Mouse (Mus musculus) liver, embryonic 12.5 days (tissue): ENCODE results near the gene Rbfox1. TPM values are rescaled to one million over a fixed set of nuclear protein-coding genes. Genes with fewer than 3 reads are reported as not detected.
A peak's percentile ranks its signal among the peaks of the same experiment; 100 is the strongest.

ENCODE experiments used
- ATAC-seq: fragments of 200-750 bp; cut with Nextera tagmentation; 2 replicates; pipeline ENCODE4 v1.8.0; 2017; ENCODE audit warnings: moderate number of reproducible peaks, mild to moderate bottlenecking, moderate library complexity
- H3K27ac ChIP-seq: fragments of 300-500 bp; sonication (generic); 2 replicates; pipeline ENCODE4 v1.5.1; 2016; ENCODE audit warnings: mild to moderate bottlenecking
- H3K27me3 ChIP-seq: fragments of 300-500 bp; sonication (generic); replicated peaks from 2 replicates; pipeline ENCODE4 v1.6.1; 2016; ENCODE audit warnings: mild to moderate bottlenecking, moderate library complexity
- H3K36me3 ChIP-seq: fragments of 300-500 bp; sonication (generic); 2 replicates; pipeline ENCODE4 v1.6.1; 2016; ENCODE audit warnings: mild to moderate bottlenecking, moderate library complexity
- H3K4me1 ChIP-seq: fragments of 300-500 bp; sonication (generic); 2 replicates; pipeline ENCODE4 v1.6.1; 2016
- H3K4me2 ChIP-seq: fragments of 300-500 bp; sonication (generic); 2 replicates; pipeline ENCODE4 v1.6.1; 2016; ENCODE audit warnings: mild to moderate bottlenecking, moderate library complexity
- H3K4me3 ChIP-seq: fragments of 300-500 bp; sonication (generic); 2 replicates; pipeline ENCODE4 v1.5.1; 2016; ENCODE audit warnings: mild to moderate bottlenecking, moderate library complexity
- H3K9ac ChIP-seq: fragments of 300-500 bp; sonication (generic); 2 replicates; pipeline ENCODE4 v1.6.1; 2016; ENCODE audit warnings: mild to moderate bottlenecking, moderate library complexity
- H3K9me3 ChIP-seq: fragments of 300-500 bp; sonication (generic); replicated peaks from 2 replicates; pipeline ENCODE4 v1.6.1; 2016; ENCODE audit warnings: mild to moderate bottlenecking, moderate library complexity
- WGBS: fragments of 180-500 bp; shearing (Covaris S2); methylation state at CpG from one replicate; pipeline ENCODE4 v1.1.7; 2016; ENCODE audit not compliant: insufficient replicate concordance; 5-methylcytosine and 5-hydroxymethylcytosine counted together
- polyA plus RNA-seq: library from polyadenylated mRNA; unstranded; fragments of >200 nt; fragmentation: Nextera tagmentation; extraction: Ambion mirVana; gene quantifications from 2 replicates; pipeline ENCODE4 v1.2.1, GENCODE M21; 2016

Gene Rbfox1
- polyA plus RNA-seq, 1 experiment from 2014 or later, result 0.21 TPM

GRCm38 (mm10) chr16:7049162-7049971, 1164.2 kb downstream of the Rbfox1 start:
- Histone ChIP-seq H3K4me1 (0 out of 2 replicates have a peak, but pooled peaks cover 4% of the 10 kb centered on the region), H3K4me3 (no peak overlapping the region; the same call in 1 of the 2 replicates), H3K27me3 (no peaks in the 10 kb centered on the region), H3K27ac (no peak overlapping the region), H3K9ac (no peak overlapping the region), H3K9me3 (no peaks in the 10 kb centered on the region), H3K4me2 (peak overlapping the region; percentile 34), H3K36me3 (no peaks in the 10 kb centered on the region)
- WGBS, result 16% methylated on average over 18 of the region's 18 CpGs
- ATAC-seq, result no peak

GRCm38 (mm10) chr16:7050945-7051344, 1165.8 kb downstream of the Rbfox1 start:
- Histone ChIP-seq H3K9ac (no peak overlapping the region), H3K27ac (no peak overlapping the region), H3K27me3 (no peaks in the 10 kb centered on the region), H3K9me3 (no peaks in the 10 kb centered on the region), H3K4me3 (no peak overlapping the region), H3K4me2 (no peak overlapping the region), H3K4me1 (0 out of 2 replicates have a peak, but pooled peaks cover 4% of the 10 kb centered on the region), H3K36me3 (no peaks in the 10 kb centered on the region)
- no peak for ATAC-seq
- WGBS, result 78% methylated on average over 9 of the region's 9 CpGs

GRCm38 (mm10) chr16:7051991-7052390, 1166.8 kb downstream of the Rbfox1 start:
- no peak for ATAC-seq
- 66% methylated on average over 9 of the region's 9 CpGs for WGBS
- no peaks in the 10 kb centered on the region for H3K36me3 ChIP-seq
- H3K27ac ChIP-seq, result no peak overlapping the region
- H3K4me1 ChIP-seq, result 0 out of 2 replicates have a peak, but pooled peaks cover 4% of the 10 kb centered on the region
- no peaks in the 10 kb centered on the region for H3K27me3 ChIP-seq
- H3K9me3 ChIP-seq, result no peaks in the 10 kb centered on the region
- no peak overlapping the region for H3K4me3 ChIP-seq
- no peak overlapping the region for H3K4me2 ChIP-seq
- H3K9ac ChIP-seq, result no peak overlapping the region

GRCm38 (mm10) chr16:7052408-7052807, 1167.3 kb downstream of the Rbfox1 start:
- Histone ChIP-seq H3K9ac (no peak overlapping the region), H3K27ac (no peak overlapping the region), H3K9me3 (no peaks in the 10 kb centered on the region), H3K4me3 (no peak overlapping the region), H3K36me3 (no peaks in the 10 kb centered on the region), H3K4me2 (no peak overlapping the region), H3K4me1 (0 out of 2 replicates have a peak, but pooled peaks cover 4% of the 10 kb centered on the region), H3K27me3 (no peaks in the 10 kb centered on the region)
- ATAC-seq, result no peak
- WGBS, result 72% methylated on average over 9 of the region's 9 CpGs

- no peak overlapping the region for H3K9ac ChIP-seq
- no peaks in the 10 kb centered on the region for H3K9me3 ChIP-seq
- no peaks in the 10 kb centered on the region for H3K27me3 ChIP-seq
- no peaks in the 10 kb centered on the region for H3K4me1 ChIP-seq
- ATAC-seq, result no peak
- no peak overlapping the region for H3K4me2 ChIP-seq
- WGBS, result 47% methylated on average over 3 of the region's 3 CpGs
- H3K4me3 ChIP-seq, result no peak overlapping the region
- H3K36me3 ChIP-seq, result no peaks in the 10 kb centered on the region
- no peak overlapping the region for H3K27ac ChIP-seq
These were observed 1172.6 kb downstream of the Rbfox1 start for GRCm38 (mm10) chr16:7057789-7058188.

GRCm38 (mm10) chr16:7058556-7058955, 1173.4 kb downstream of the Rbfox1 start:
- Histone ChIP-seq H3K27me3 (no peaks in the 10 kb centered on the region), H3K9me3 (no peaks in the 10 kb centered on the region), H3K4me3 (no peak overlapping the region), H3K9ac (no peak overlapping the region), H3K4me2 (no peak overlapping the region), H3K36me3 (no peaks in the 10 kb centered on the region), H3K4me1 (no peaks in the 10 kb centered on the region), H3K27ac (no peak overlapping the region)
- 54% methylated on average over 1 of the region's 1 CpGs for WGBS
- ATAC-seq, result no peak

GRCm38 (mm10) chr16:7059596-7059995, 1174.4 kb downstream of the Rbfox1 start:
- no peaks in the 10 kb centered on the region for H3K9me3 ChIP-seq
- WGBS, result 58% methylated on average over 4 of the region's 4 CpGs

GRCm38 (mm10) chr16:7060864-7061263, 1175.7 kb downstream of the Rbfox1 start:
- no peak overlapping the region for H3K9ac ChIP-seq
- H3K4me3 ChIP-seq, result no peak overlapping the region
- H3K4me1 ChIP-seq, result no peaks in the 10 kb centered on the region
- no peak overlapping the region for H3K4me2 ChIP-seq
- H3K27me3 ChIP-seq, result no peaks in the 10 kb centered on the region
- no peaks in the 10 kb centered on the region for H3K36me3 ChIP-seq
- no peak overlapping the region for H3K27ac ChIP-seq
- H3K9me3 ChIP-seq, result no peaks in the 10 kb centered on the region
- no peak for ATAC-seq
- 59% methylated on average over 3 of the region's 3 CpGs for WGBS

More at GRCm38 (mm10) chr16:7059596-7059995, 1174.4 kb downstream of the Rbfox1 start:
- no peaks in the 10 kb centered on the region for H3K36me3 ChIP-seq
- no peak overlapping the region for H3K9ac ChIP-seq
- no peak overlapping the region for H3K4me3 ChIP-seq
- H3K4me2 ChIP-seq, result no peak overlapping the region
- H3K27me3 ChIP-seq, result no peaks in the 10 kb centered on the region
- ATAC-seq, result no peak
- no peaks in the 10 kb centered on the region for H3K4me1 ChIP-seq
- H3K27ac ChIP-seq, result no peak overlapping the region

GRCm38 (mm10) chr16:7062512-7062911, 1177.4 kb downstream of the Rbfox1 start:
- no peaks in the 10 kb centered on the region for H3K27me3 ChIP-seq
- H3K27ac ChIP-seq, result no peak overlapping the region
- whole genome bisulfite sequencing, result 61% methylated on average over 6 of the region's 6 CpGs
- no peak for ATAC-seq
- no peaks in the 10 kb centered on the region for H3K36me3 ChIP-seq
- no peaks in the 10 kb centered on the region for H3K9me3 ChIP-seq
- H3K4me3 ChIP-seq, result no peak overlapping the region
- H3K4me1 ChIP-seq, result no peaks in the 10 kb centered on the region
- no peak overlapping the region for H3K4me2 ChIP-seq
- no peak overlapping the region for H3K9ac ChIP-seq

GRCm38 (mm10) chr16:7067109-7067508, 1182.0 kb downstream of the Rbfox1 start:
- H3K9me3 ChIP-seq, result no peaks in the 10 kb centered on the region
- no peaks in the 10 kb centered on the region for H3K4me1 ChIP-seq
- no peak for ATAC-seq
- H3K4me3 ChIP-seq, result no peak overlapping the region
- H3K4me2 ChIP-seq, result no peak overlapping the region
- 51% methylated on average over 8 of the region's 8 CpGs for WGBS
- no peak overlapping the region for H3K27ac ChIP-seq
- H3K36me3 ChIP-seq, result no peaks in the 10 kb centered on the region
- no peak overlapping the region for H3K9ac ChIP-seq
- no peaks in the 10 kb centered on the region for H3K27me3 ChIP-seq

GRCm38 (mm10) chr16:7069599-7069998, 1184.4 kb downstream of the Rbfox1 start:
- Histone ChIP-seq H3K27ac (no peak overlapping the region), H3K36me3 (no peaks in the 10 kb centered on the region), H3K27me3 (no peaks in the 10 kb centered on the region), H3K4me2 (no peak overlapping the region), H3K4me1 (no peaks in the 10 kb centered on the region), H3K9ac (no peak overlapping the region), H3K9me3 (no peaks in the 10 kb centered on the region), H3K4me3 (no peak overlapping the region)
- 54% methylated on average over 8 of the region's 8 CpGs for WGBS
- ATAC-seq, result no peak

GRCm38 (mm10) chr16:7074786-7075185, 1189.6 kb downstream of the Rbfox1 start:
- Histone ChIP-seq H3K9me3 (no peaks in the 10 kb centered on the region), H3K27ac (no peak overlapping the region), H3K4me3 (no peak overlapping the region), H3K4me1 (no peaks in the 10 kb centered on the region), H3K36me3 (no peaks in the 10 kb centered on the region), H3K27me3 (no peaks in the 10 kb centered on the region), H3K4me2 (no peak overlapping the region), H3K9ac (no peak overlapping the region)
- ATAC-seq, result no peak
- 61% methylated on average over 4 of the region's 4 CpGs for WGBS
